Mouse (Mus musculus) Patski (cell line): ENCODE measurements around the gene Wnt4. TPM values are rescaled to one million over a fixed set of nuclear protein-coding genes. Genes with fewer than 3 reads are reported as not detected.

Source experiments
- ATAC-seq: fragments of 100-300 bp; one replicate; pipeline ENCODE4 v1.8.0; 2021
- CTCF ChIA-PET: fragments of 350-600 bp; sonication (Branson Sonifier 250); formaldehyde crosslinking; loops from one replicate; lab custom pipeline; 2022; ENCODE audit warnings: inconsistent platforms; lab: Charles Lee
- POLR2A ChIA-PET: fragments of 350-600 bp; sonication (Branson Sonifier 250); formaldehyde crosslinking; loops from one replicate; lab custom pipeline; 2022; ENCODE audit warnings: antibody characterized with exemption, inconsistent platforms; lab: Charles Lee
- DNase-seq: peaks from one replicate; pipeline ENCODE4 v3.0.0-alpha.2; 2011; ENCODE audit warnings: low read depth, low spot score
- H3K27me3 ChIP-seq: fragments of 371-371 bp; one replicate; pipeline ENCODE4 v1.5.1; 2021
- CTCF ChIP-seq: fragments of 100-300 bp; IDR thresholded peaks from one replicate; pipeline ENCODE4 v1.5.1; 2021
- in situ Hi-C: fragments of 300-500 bp; cut with MboI; formaldehyde crosslinking; loops from 3 replicates; pipeline ENCODE4 v1.11.1; 2018; ENCODE audit warnings: low pct_unique_long_range_greater_than_20kb, mixed read lengths
- polyA plus RNA-seq: library from polyadenylated mRNA; unstranded; gene quantifications from one replicate; pipeline ENCODE4 v1.2.3, GENCODE M21; 2021

The Wnt4 gene
- polyA plus RNA-seq, 1 experiment from 2014 or later, result 5.3 TPM

- H3K27me3 ChIP-seq, result no peaks in the 10 kb centered on the region
- no peak for ATAC-seq
These were observed 38.9 kb downstream of the Wnt4 start for GRCm38 (mm10) chr4:137316027-137316770.

GRCm38 (mm10) chr4:137324926-137325325, 47.6 kb downstream of the Wnt4 start:
- TF ChIP-seq CTCF, result no peak
- POLR2A ChIA-PET, result no interaction called here
- H3K27me3 ChIP-seq, result no peaks in the 10 kb centered on the region
- no peak for ATAC-seq
- in situ Hi-C loops, result no loop called here
- CTCF ChIA-PET, result interaction anchor here (2.0 kb wide), 1 partner anchor 11 kb away, joined by 8 read pairs; no protein-coding TSS in a partner anchor
- no peak for DNase-seq

More at GRCm38 (mm10) chr4:137316027-137316770, 38.9 kb downstream of the Wnt4 start:
- in situ Hi-C loops, result no loop called here
- TF ChIP-seq CTCF, result peak; percentile 51
- POLR2A ChIA-PET, result interaction anchor here (1.4 kb wide), 1 partner anchor 73 kb away, joined by 4 read pairs; no protein-coding TSS in a partner anchor
- DNase-seq, result no peak
- CTCF ChIA-PET, result interaction anchor here (1.2 kb wide), 1 partner anchor 8 kb away, joined by 5 read pairs; no protein-coding TSS in a partner anchor

- no peaks in the 10 kb centered on the region for H3K27me3 ChIP-seq
- in situ Hi-C loops, result no loop called here
- ATAC-seq (no peak), DNase-seq (no peak)
- ChIA-PET POLR2A (interaction anchor here (0.7 kb wide), 1 partner anchor 24 kb away, joined by 3 read pairs; no protein-coding TSS in a partner anchor), CTCF (no interaction called here)
- TF ChIP-seq CTCF, result no peak
These were observed 49.2 kb downstream of the Wnt4 start for GRCm38 (mm10) chr4:137326494-137326893.

GRCm38 (mm10) chr4:137332051-137332450, 54.8 kb downstream of the Wnt4 start:
- no peak for TF ChIP-seq CTCF
- DNase-seq (no peak), ATAC-seq (no peak)
- ChIA-PET CTCF (no interaction called here), POLR2A (no interaction called here)
- H3K27me3 ChIP-seq, result no peaks in the 10 kb centered on the region
- in situ Hi-C loops, result no loop called here

GRCm38 (mm10) chr4:137336468-137336867, 59.2 kb downstream of the Wnt4 start:
- ATAC-seq, result no peak
- no peak for TF ChIP-seq CTCF
- in situ Hi-C loops, result no loop called here
- ChIA-PET POLR2A (no interaction called here), CTCF (interaction anchor here (1.6 kb wide), 1 partner anchor 15 kb away, joined by 11 read pairs; no protein-coding TSS in a partner anchor)
- DNase-seq, result no peak
- no peaks in the 10 kb centered on the region for H3K27me3 ChIP-seq

GRCm38 (mm10) chr4:137339415-137339814, 62.1 kb downstream of the Wnt4 start:
- DNase-seq (no peak), ATAC-seq (no peak)
- no peak for TF ChIP-seq CTCF
- no peaks in the 10 kb centered on the region for H3K27me3 ChIP-seq
- CTCF ChIA-PET, result no interaction called here
- POLR2A ChIA-PET, result no interaction called here
- in situ Hi-C loops, result no loop called here

GRCm38 (mm10) chr4:137342816-137343215, 65.5 kb downstream of the Wnt4 start:
- TF ChIP-seq CTCF, result no peak
- ChIA-PET CTCF (no interaction called here), POLR2A (no interaction called here)
- DNase-seq (no peak), ATAC-seq (no peak)
- in situ Hi-C loops, result no loop called here
- H3K27me3 ChIP-seq, result no peaks in the 10 kb centered on the region

GRCm38 (mm10) chr4:137345112-137345511, 67.8 kb downstream of the Wnt4 start:
- ChIA-PET CTCF (interaction anchor here (0.9 to 1.4 kb wide), 2 partner anchors 9 to 31 kb away, joined by 3 to 4 read pairs; no protein-coding TSS in a partner anchor), POLR2A (interaction anchor here (0.6 kb wide), 1 partner anchor 105 kb away, joined by 3 read pairs; no protein-coding TSS in a partner anchor)
- no peak for TF ChIP-seq CTCF
- no peaks in the 10 kb centered on the region for H3K27me3 ChIP-seq
- ATAC-seq (no peak), DNase-seq (peak; percentile 56)
- in situ Hi-C loops, result no loop called here

- ATAC-seq, result no peak
- POLR2A ChIA-PET, result interaction anchor here (0.6 kb wide), 1 partner anchor 104 kb away, joined by 3 read pairs; no protein-coding TSS in a partner anchor
- TF ChIP-seq CTCF, result no peak
- in situ Hi-C loops, result no loop called here
- CTCF ChIA-PET, result interaction anchor here (0.9 to 1.4 kb wide), 2 partner anchors 8 to 32 kb away, joined by 3 to 4 read pairs; no protein-coding TSS in a partner anchor
- H3K27me3 ChIP-seq, result no peaks in the 10 kb centered on the region
- no peak for DNase-seq
These were observed 68.5 kb downstream of the Wnt4 start for GRCm38 (mm10) chr4:137345790-137346189.

Other genes with a start within 250 kb of the Wnt4 start
- 6.0 TPM for gene Zbtb40, start 228.7 kb upstream of the Wnt4 start, polyA plus RNA-seq
- 245 TPM for gene Cdc42, start 80.2 kb downstream of the Wnt4 start, polyA plus RNA-seq
- gene Cela3a, start 132.3 kb downstream of the Wnt4 start, polyA plus RNA-seq, result not detected
- not detected for gene Cela3b, start 153.1 kb downstream of the Wnt4 start, polyA plus RNA-seq
- gene 1700013G24Rik, start 175.8 kb downstream of the Wnt4 start, polyA plus RNA-seq, result not detected
- 133 TPM for gene Hspg2, start 191.3 kb downstream of the Wnt4 start, polyA plus RNA-seq